Mouse (Mus musculus): ENCODE measurements at regions not wholly inside any gene's neighbourhood (a gene's known extent, or its start where the extent isn't known, plus 50 kb on each side); places are given as distances from the start of the nearest gene placed in this dataset.

GRCm38 (mm10) chr2:51267662-51268061 lies 118.8 kb upstream of the Rnd3 start:
- no peak for TF ChIP-seq CTCF (conservative IDR thresholded peaks at IDR 0.05; ENCODE audit: insufficient read depth, insufficient read length, low read depth, low read length)
- TF ChIP-seq POLR2A (IDR thresholded peaks at IDR 0.05; ENCODE audit: low read depth, low read length), result no peak

All from kidney, adult 2 months (tissue).